Mouse (Mus musculus): Measurements from ENCODE around the gene Clpsl2.

DNA sequence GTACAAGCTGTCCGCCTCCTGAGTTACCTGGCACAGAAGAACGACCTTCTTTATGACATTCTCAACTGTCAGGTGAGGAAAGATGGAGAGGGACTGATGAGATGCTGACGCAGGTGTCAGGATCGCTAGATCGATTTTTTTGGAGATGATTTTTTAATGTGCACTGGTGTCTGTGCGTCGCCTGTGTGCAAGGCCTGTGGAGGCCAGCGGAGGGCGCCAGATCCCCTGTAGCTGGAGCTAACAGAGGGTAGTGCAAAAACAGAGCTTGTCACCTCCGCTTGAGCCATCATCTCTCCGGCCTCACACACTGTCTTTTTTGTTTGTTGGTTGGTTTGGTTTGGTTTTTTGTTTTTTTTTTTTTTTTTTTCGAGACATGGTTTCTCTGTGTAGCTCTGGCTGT, 11.3 kb upstream of the Clpsl2 start:
- TF ChIP-seq EP300 (IDR thresholded peaks at IDR 0.05; ENCODE audit: low read depth) (no peak), CTCF (IDR thresholded peaks at IDR 0.05; ENCODE audit: low read depth) (no peak)

Data from heart, postnatal 0 days (tissue).